ENCODE assay signal across 9 mouse cellular contexts in the genomic region with DNA sequence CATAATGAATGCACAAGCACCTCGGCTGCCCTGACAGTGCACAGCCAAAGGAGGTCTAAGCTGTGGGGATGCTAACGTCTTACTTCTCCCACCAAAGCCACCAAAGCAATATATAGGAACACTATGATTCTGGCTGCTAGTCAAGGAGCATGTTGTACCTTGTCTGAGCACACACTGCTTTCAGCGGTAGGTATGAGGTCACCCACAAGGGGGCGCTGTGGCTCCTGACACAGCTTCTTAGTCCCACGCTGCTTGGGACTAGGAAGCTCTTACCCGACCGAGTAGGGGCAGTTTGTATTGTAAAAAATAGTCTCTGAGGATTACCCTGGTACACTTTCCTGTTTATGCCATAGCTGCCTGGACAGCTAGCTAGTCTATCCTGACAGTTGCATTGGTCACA. TPM values are rescaled to one million over a fixed set of nuclear protein-coding genes. Genes with fewer than 3 reads are reported as not detected.
DNase-seq lines count a peak whose midpoint lies in the region; ATAC-seq and TF ChIP-seq lines count a peak whose summit lies in the region.
"Had no signal": no experiment of that assay in that cellular context is flagged by ENCODE, and none has a peak within 500 bp of the region (broad histone marks: within the 10 kb centered on the region; RNA-seq: fewer than 3 reads in every experiment).

No protein-coding gene starts in this region.

- H3K4me3 ChIP-seq in cerebellum, adult 2 months (replicated peaks; ENCODE audit: insufficient read depth, low read depth, low read length): no peak overlapping the region
- H3K4me3 ChIP-seq in liver, embryonic 13.5 days (replicated peaks): no peak overlapping the region
- H3K4me3 ChIP-seq: heart, embryonic 15.5 days had no signal

- no peak overlapping the region for H3K27ac ChIP-seq in cerebellum, adult 2 months (ENCODE audit: insufficient read depth, low read length)
- no peak overlapping the region for H3K27ac ChIP-seq in liver, embryonic 13.5 days
- H3K27ac ChIP-seq: heart, embryonic 15.5 days had no signal

- no peaks in the 10 kb centered on the region for H3K36me3 ChIP-seq in liver, embryonic 13.5 days
- H3K36me3 ChIP-seq: heart, embryonic 15.5 days had no signal

- 11% methylated on average over 7 of the region's 7 CpGs for WGBS in cerebellum, adult 2 months
- WGBS in liver, embryonic 13.5 days (ENCODE audit: insufficient replicate concordance): 9% methylated on average over 7 of the region's 7 CpGs

- no peaks in the 10 kb centered on the region for H3K9me3 ChIP-seq in liver, embryonic 13.5 days (replicated peaks)
- H3K9me3 ChIP-seq: heart, embryonic 15.5 days had no signal

- no peak overlapping the region for H3K4me2 ChIP-seq in liver, embryonic 13.5 days
- H3K4me2 ChIP-seq: heart, embryonic 15.5 days had no signal

- peak; percentile 91 for DNase-seq in 416B (ENCODE audit: low read depth)
- DNase-seq in MN1 (ENCODE audit: low spot score): peak; percentile 84
- DNase-seq in cerebellum, adult 2 months: peak; percentile 51 to 70
- peak; percentile 60 to 63 for DNase-seq in gastrocnemius, adult 8-10 months (ENCODE audit: low spot score in 2 of 2)
- DNase-seq in kidney, adult 9 months: peak; percentile 79
- peak; percentile 60 for DNase-seq in liver, embryonic 13.5 days
- peak; percentile 77 for DNase-seq in ovary, postnatal 36 days (ENCODE audit: low spot score)
- DNase-seq in thymus, postnatal 25 days: peak; percentile 85

- peak; percentile 32 for ATAC-seq in liver, embryonic 13.5 days (ENCODE audit: low read depth)

- no peak for TF ChIP-seq POLR2A in cerebellum, adult 2 months (IDR thresholded peaks at IDR 0.05; ENCODE audit: borderline replicate concordance, insufficient read depth, low read length)

- TF ChIP-seq CTCF in cerebellum, adult 2 months (IDR thresholded peaks at IDR 0.05; ENCODE audit: borderline replicate concordance, insufficient read depth, low read depth, low read length): peak; percentile 82

- H3K4me1 ChIP-seq in cerebellum, adult 2 months (ENCODE audit: control insufficient read depth, insufficient read depth, low read length): no peaks in the 10 kb centered on the region
- H3K4me1 ChIP-seq in liver, embryonic 13.5 days (replicated peaks): peaks cover 10% of the 10 kb centered on the region
- H3K4me1 ChIP-seq: heart, embryonic 15.5 days had no signal

- no peaks in the 10 kb centered on the region for H3K27me3 ChIP-seq in cerebellum, adult 2 months (ENCODE audit: control insufficient read depth, insufficient read depth, low read length)
- H3K27me3 ChIP-seq in liver, embryonic 13.5 days: no peaks in the 10 kb centered on the region
- H3K27me3 ChIP-seq: heart, embryonic 15.5 days had no signal

- no peak overlapping the region for H3K9ac ChIP-seq in liver, embryonic 13.5 days
- H3K9ac ChIP-seq: heart, embryonic 15.5 days had no signal

RNA-seq across cellular contexts. Expression of gene Cnot11, which starts 7.4 kb away (rescaled TPM):
- 21.0 and 23.1 TPM in 2 replicates for polyA plus RNA-seq in cerebellum, adult 2 months (2012; rRNA removed)
- 10 to 100 TPM; 17.8 to 19.7 (median 18.9) TPM for total RNA-seq in gastrocnemius, adult 8-10 months (2022)
- polyA plus RNA-seq in liver, embryonic 13.5 days (2015; fragmentation: Nextera tagmentation; extraction: Ambion mirVana): 10.9 and 11.3 TPM in 2 replicates

RNA-seq across cellular contexts. Expression of gene Tbc1d8, which starts 48.9 kb away (rescaled TPM):
- polyA plus RNA-seq in cerebellum, adult 2 months (2012; rRNA removed): 29.2 and 34.0 TPM in 2 replicates
- 10 to 100 TPM in 1 of 4 experiments, 1 to 10 TPM in 3; 7.6 to 11.6 (median 9.3) TPM for total RNA-seq in gastrocnemius, adult 8-10 months (2022)
- 2.7 and 3.0 TPM in 2 replicates for polyA plus RNA-seq in liver, embryonic 13.5 days (2015; fragmentation: Nextera tagmentation; extraction: Ambion mirVana)

RNA-seq across cellular contexts. Expression of gene Rnf149, which starts 49.8 kb away (rescaled TPM):
- polyA plus RNA-seq in cerebellum, adult 2 months (2012; rRNA removed): 22.3 and 26.3 TPM in 2 replicates
- total RNA-seq in gastrocnemius, adult 8-10 months (2022): 1 to 10 TPM; 6.6 to 9.6 (median 8.3) TPM
- 17.1 and 19.3 TPM in 2 replicates for polyA plus RNA-seq in liver, embryonic 13.5 days (2015; fragmentation: Nextera tagmentation; extraction: Ambion mirVana)
